Mouse (Mus musculus): ENCODE data around the gene Vasp. TPM values are rescaled to one million over a fixed set of nuclear protein-coding genes. Genes with fewer than 3 reads are reported as not detected.

The Vasp gene
- polyA plus RNA-seq (2017; shearing (Covaris generic)), result 100 to 1,000 TPM; 246 to 417 TPM

DNA sequence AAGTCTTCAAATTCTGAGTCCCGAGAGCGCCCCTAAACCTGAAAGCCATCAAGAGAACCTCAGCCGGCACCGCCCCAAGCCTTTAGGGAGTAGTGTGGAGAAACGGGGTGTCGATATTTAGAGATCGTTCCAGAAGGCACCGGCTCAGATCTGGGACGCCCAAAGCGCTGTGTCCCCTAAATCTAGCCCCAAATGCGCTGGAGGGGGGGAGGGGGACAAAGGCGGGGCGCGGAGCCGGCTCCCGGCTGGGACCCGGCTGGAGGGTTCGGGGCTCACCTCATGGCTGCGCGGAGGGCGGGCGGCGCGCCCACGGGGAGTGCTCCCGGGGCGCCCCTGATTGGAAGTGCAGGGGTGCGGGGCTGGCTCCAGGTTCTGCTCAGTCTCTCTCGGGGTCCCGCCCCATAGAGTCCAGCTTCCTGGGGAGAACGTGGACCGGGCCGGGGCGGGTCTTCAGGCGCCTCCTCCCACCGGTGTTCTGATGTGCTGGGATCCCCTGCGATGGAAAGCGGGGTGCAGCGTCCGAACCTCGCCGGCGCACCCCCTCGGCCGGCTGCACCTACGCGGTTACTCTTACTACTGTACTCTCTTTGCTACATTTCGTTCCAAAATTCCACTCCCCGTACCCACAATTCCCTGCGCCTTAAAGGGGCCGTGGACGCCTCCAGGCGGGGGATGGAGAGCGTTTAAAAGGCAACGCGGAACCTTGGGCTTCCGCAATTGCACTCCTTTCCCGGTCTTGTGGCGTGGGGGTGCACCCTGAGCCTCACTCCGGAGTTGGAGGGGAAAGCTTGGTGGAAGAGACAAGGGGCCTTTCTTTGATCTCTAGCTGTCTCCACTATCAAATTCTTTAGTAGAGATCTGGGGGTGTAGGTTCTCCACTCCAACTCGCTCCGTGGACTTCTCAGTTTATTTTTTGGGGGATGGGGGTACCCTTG, at the start of gene Vasp:
Vasp (minus strand) TSS at position 580 of the 935 bp plus-strand sequence.

DNA sequence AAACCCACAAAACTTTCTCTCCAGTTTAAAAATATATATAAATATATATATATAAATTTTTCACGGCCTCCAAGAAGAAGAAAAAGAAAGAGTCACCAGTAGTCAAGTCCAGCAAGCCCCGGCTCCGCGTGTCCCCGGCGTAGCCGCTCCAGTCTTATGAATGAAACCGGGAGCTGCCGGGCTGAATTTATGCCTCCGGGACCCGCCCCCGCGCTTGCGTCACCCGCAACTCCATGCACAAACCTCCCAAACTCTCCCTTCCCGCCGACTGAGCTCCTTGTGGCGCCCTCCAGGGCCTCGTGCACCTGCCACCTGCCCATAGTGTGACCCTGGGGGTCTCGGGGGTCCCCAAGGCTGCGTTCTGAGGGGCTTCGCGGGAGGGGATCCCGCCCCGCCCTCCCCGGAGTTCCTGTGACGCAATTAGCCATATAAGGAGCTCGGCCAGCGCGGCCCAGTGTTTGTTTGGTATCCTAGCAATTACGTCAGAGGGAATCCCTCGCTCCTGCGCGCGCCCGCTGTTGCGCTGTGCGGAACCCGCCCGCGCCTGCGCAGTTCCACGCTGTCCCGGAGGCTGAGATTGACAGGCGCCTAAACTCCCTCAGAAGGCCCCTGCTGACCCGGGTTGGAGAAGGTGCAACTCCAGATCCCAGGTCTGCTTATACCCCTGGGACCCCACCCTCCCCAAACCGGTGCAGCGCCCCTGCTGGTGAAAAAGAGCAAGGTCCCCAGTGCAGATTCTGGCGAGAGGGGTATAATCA, 38.4 kb upstream of the Vasp start, which contains the start of gene Fosb:
Fosb (minus strand) TSS at position 168 of the 758 bp plus-strand sequence.

DNA sequence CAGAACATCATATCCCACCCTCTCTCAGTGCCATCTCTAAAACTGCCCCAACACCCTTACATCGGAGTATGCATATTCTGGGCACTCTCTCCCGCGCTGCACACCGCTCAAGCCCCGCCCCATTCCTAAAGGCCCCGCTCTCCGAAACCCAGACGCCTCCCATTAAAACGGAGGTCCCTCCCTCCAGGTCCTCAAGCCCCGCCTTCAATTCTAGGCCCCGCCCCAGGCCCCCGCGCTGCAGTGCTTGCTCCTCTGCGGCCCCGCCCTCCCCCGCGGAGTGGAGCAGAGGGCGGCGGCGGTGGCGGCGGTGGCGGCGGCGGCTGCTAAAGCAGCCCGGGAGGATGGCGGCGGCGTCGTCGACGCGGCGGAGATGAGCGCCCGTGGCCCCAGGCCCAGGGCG, 10.8 kb upstream of the Vasp start, which contains the start of gene Rtn2:
Rtn2 (plus strand) TSS at position 240 of the 400 bp plus-strand sequence.

DNA sequence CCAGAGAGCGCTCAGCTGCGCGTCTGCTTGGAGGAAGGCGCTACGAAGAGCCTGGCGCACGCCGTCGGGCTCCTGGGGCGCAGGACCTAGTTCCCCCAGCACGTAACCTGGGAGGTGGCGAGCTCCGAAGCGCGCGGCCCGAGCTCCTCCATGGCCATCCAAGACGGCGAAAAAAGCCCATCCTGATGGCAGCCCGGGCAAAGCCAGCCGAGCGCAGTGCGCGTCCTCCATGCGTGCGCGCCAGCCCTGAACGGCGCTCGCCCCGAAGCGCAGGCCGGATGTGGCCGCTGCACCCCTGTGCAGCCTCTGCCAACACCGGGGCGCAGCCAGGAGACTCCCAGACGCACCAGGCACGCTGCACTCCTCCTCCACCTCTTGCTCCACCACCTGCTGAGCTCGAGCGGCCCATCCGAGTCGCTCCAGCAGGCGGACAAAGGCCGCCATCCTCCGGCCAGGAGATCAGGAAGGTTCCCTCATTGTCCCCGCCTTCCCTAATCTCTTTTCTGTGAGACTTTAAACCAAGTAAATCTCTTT, 8.0 kb upstream of the Vasp start, which contains the start of gene Ppm1n:
Ppm1n (minus strand) TSS at position 484 of the 534 bp plus-strand sequence.

DNA sequence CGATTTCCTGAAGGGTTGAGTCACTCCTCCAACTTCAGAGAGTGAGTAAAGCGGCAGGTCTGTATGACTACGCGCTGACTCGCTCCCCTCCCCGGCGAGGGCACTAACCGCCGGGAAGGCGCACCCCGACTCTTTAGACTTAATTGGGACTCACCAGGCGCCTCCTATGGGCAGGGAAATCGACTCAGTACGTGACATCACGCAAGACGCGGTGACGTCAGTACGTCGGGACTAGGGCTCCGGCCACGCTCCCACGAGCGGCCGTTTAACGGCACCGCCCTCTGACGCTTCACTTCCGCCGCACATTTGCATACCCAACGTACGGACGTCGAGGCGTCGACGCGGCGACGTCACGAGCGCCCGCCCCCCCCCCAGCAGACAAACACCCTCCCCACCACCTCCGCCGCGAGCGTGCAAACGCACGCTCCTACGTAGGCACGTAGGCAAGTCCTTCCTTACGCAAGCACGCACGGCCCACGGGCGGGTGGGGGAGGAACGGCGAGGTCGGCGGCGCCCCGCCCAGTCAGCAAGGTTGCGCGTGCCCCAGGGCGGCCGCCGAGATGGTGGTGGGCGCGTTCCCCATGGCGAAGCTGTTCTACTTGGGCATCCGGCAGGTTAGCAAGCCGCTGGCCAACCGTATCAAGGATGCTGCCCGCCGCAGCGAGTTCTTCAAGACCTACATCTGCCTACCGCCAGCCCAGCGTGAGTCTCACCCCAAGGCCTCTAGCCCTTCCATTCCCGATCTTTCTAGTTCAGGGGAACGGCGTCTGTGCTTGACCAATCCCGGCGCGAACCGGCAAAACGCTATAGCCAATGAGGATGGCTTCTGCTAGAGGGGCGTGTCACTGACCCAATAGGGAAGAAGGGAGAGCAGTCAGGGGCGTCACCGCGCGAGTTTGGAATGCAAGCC, 43.5 kb downstream of the Vasp start, which contains the start of gene Opa3:
Opa3 (plus strand) TSS at position 452 of the 910 bp plus-strand sequence.

DNA sequence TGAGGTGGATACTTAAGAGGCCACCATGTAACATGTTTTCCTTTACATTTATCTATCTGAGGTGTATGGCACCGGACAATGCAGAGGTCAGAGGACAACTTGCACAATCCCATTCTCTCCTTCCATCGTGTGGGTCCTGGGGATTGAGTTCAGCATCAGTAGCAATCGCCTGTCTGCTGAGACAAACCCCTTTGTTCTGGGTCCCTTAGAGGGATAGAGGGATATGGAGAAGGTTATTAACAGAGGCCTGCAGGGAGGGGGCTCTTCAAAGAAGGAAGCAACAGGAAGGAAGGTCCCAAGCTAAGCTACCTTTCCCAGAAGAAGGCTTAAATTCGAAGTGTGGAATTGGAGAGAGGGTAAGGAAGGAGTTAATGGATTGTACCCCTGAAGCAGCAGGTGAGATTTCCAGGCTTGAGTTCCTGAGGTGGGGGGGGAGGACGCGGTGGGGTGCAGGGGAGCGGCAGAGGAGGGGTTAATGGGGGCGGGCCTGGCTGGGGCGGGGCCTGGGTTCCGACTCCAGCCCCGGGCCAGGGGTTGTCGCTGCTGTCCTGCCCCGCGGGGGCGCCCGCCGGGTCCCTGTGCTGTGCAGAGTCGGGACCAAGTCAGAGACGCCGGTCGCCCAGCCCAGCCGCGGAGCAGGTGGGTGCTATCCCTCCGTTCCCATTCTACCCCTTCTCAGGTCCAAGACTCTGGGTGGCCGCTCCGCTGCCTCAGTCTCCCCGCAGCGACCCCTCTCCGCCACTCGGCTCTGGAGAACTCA, 59.4 kb downstream of the Vasp start, which contains the start of gene Gpr4:
Gpr4 (plus strand) TSS at position 543 of the 760 bp plus-strand sequence.

Other genes starting within 250 kb of the Vasp start
- not detected for gene Foxa3, start 248.3 kb downstream of the Vasp start, polyA plus RNA-seq (2017; shearing (Covaris generic))
- 10 to 100 TPM; 18.4 to 25.8 TPM for gene Sympk, start 247.4 kb downstream of the Vasp start, polyA plus RNA-seq (2017; shearing (Covaris generic))
- gene Rsph6a, start 217.1 kb downstream of the Vasp start, polyA plus RNA-seq (2017; shearing (Covaris generic)), result not detected
- gene Dmwd, start 195.6 kb downstream of the Vasp start, polyA plus RNA-seq (2017; shearing (Covaris generic)), result 1 to 10 TPM in 1 of 2 experiments, under 1 TPM in 1; 0.13 to 1.2 TPM
- gene Dmpk, start 188.0 kb downstream of the Vasp start, polyA plus RNA-seq (2017; shearing (Covaris generic)), result under 1 TPM in 1 of 2 experiments, not detected in 1; 0.23 TPM
- gene Six5, start 177.2 kb downstream of the Vasp start, polyA plus RNA-seq (2017; shearing (Covaris generic)), result under 1 TPM in 1 of 2 experiments, not detected in 1; 0.61 TPM
- not detected for gene Gm4969, start 153.4 kb downstream of the Vasp start, polyA plus RNA-seq (2017; shearing (Covaris generic))
- 10 to 100 TPM in 1 of 2 experiments, 1 to 10 TPM in 1; 9.4 to 18.5 TPM for gene Fbxo46, start 152.0 kb downstream of the Vasp start, polyA plus RNA-seq (2017; shearing (Covaris generic))
- 10 to 100 TPM in 1 of 2 experiments, 1 to 10 TPM in 1; 9.8 to 10.7 TPM for gene Qpctl, start 122.5 kb downstream of the Vasp start, polyA plus RNA-seq (2017; shearing (Covaris generic))
- gene Snrpd2, start 122.1 kb downstream of the Vasp start, polyA plus RNA-seq (2017; shearing (Covaris generic)), result 10 to 100 TPM; 43.7 to 53.5 TPM
- gene Gipr, start 105.7 kb downstream of the Vasp start, polyA plus RNA-seq (2017; shearing (Covaris generic)), result under 1 TPM in 1 of 2 experiments, not detected in 1; 0.37 TPM
- 10 to 100 TPM; 21.8 to 28.3 TPM for gene Eml2, start 95.4 kb downstream of the Vasp start, polyA plus RNA-seq (2017; shearing (Covaris generic))
- gene Gpr4, start 59.3 kb downstream of the Vasp start, polyA plus RNA-seq (2017; shearing (Covaris generic)), result under 1 TPM; 0.16 to 0.17 TPM
- 10 to 100 TPM; 17.5 to 19.0 TPM for gene Opa3, start 43.5 kb downstream of the Vasp start, polyA plus RNA-seq (2017; shearing (Covaris generic))
- 1 to 10 TPM in 1 of 2 experiments, under 1 TPM in 1; 0.77 to 7.4 TPM for gene Ppm1n, start 8.2 kb upstream of the Vasp start, polyA plus RNA-seq (2017; shearing (Covaris generic))
- under 1 TPM; 0.25 to 0.48 TPM for gene Rtn2, start 10.8 kb upstream of the Vasp start, polyA plus RNA-seq (2017; shearing (Covaris generic))
- gene Fosb, start 38.2 kb upstream of the Vasp start, polyA plus RNA-seq (2017; shearing (Covaris generic)), result 1 to 10 TPM in 1 of 2 experiments, under 1 TPM in 1; 0.52 to 1.4 TPM
- 10 to 100 TPM; 74.5 to 80.7 TPM for gene Ercc1, start 73.0 kb upstream of the Vasp start, polyA plus RNA-seq (2017; shearing (Covaris generic))
- 10 to 100 TPM; 10.2 to 19.7 TPM for gene Cd3eap, start 87.7 kb upstream of the Vasp start, polyA plus RNA-seq (2017; shearing (Covaris generic))
- under 1 TPM; 0.32 to 0.49 TPM for gene Ppp1r13l, start 87.9 kb upstream of the Vasp start, polyA plus RNA-seq (2017; shearing (Covaris generic))
- gene Ercc2, start 110.2 kb upstream of the Vasp start, polyA plus RNA-seq (2017; shearing (Covaris generic)), result 1 to 10 TPM; 5.6 to 7.5 TPM
- 10 to 100 TPM; 19.5 to 32.4 TPM for gene Klc3, start 132.3 kb upstream of the Vasp start, polyA plus RNA-seq (2017; shearing (Covaris generic))
- not detected for gene Ckm, start 133.0 kb upstream of the Vasp start, polyA plus RNA-seq (2017; shearing (Covaris generic))
- gene Mark4, start 187.0 kb upstream of the Vasp start, polyA plus RNA-seq (2017; shearing (Covaris generic)), result 10 to 100 TPM in 1 of 2 experiments, 1 to 10 TPM in 1; 6.8 to 12.1 TPM
- under 1 TPM in 1 of 2 experiments, not detected in 1; 0.49 TPM for gene Exoc3l2, start 191.5 kb upstream of the Vasp start, polyA plus RNA-seq (2017; shearing (Covaris generic))
- 10 to 100 TPM; 11.1 to 14.2 TPM for gene Bloc1s3, start 236.6 kb upstream of the Vasp start, polyA plus RNA-seq (2017; shearing (Covaris generic))
- 100 to 1,000 TPM in 1 of 2 experiments, 10 to 100 TPM in 1; 98.1 to 104 TPM for gene Trappc6a, start 236.6 kb upstream of the Vasp start, polyA plus RNA-seq (2017; shearing (Covaris generic))
- under 1 TPM in 1 of 2 experiments, not detected in 1; 0.44 TPM for gene Nkpd1, start 246.0 kb upstream of the Vasp start, polyA plus RNA-seq (2017; shearing (Covaris generic))

Measured in activated CD4-positive, CD25-positive, alpha-beta regulatory T cell (primary cell).